In the genomic region with DNA sequence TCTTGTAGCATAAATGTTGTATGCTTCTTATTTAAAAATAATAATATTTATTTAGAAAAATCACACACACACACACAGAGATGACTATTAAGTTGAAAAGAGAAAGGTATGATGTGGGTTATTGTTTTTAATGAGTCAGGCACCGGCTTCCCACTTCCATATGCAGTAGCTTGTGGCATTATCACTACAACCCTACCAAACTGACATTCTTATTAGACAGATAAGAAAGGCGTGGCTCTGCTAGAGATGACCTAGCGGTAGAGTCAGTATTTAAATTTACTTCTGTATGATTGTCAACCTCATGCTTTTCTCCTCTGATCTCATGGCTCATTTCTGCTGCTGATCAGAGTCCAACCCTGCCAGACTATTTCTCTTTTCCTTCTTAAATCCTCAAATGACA, we compare ENCODE assay signal across 25 mouse cellular contexts.
DNase-seq lines count a peak whose midpoint lies in the region; ATAC-seq and TF ChIP-seq lines count a peak whose summit lies in the region.
"Had no signal": no experiment of that assay in that cellular context is flagged by ENCODE, and none has a peak within 500 bp of the region (broad histone marks: within the 10 kb centered on the region; RNA-seq: fewer than 3 reads in every experiment).

No protein-coding gene starts in this region.

- no peaks in the 10 kb centered on the region for H3K79me2 ChIP-seq in MEL (ENCODE audit: control insufficient read depth, insufficient read depth, low read length, poor library complexity)

- WGBS in liver, embryonic 13.5 days (ENCODE audit: insufficient replicate concordance), result 18% methylated on average over 3 of the region's 3 CpGs
- 68% methylated on average over 3 of the region's 3 CpGs for WGBS in liver, postnatal 0 days (ENCODE audit: insufficient replicate concordance)
- 69% methylated on average over 3 of the region's 3 CpGs for WGBS in heart, embryonic 11.5 days (ENCODE audit: insufficient replicate concordance)

- no peak for TF ChIP-seq RAD21 in MEL (IDR thresholded peaks at IDR 0.05; ENCODE audit: low read depth, low read length)

- no peak overlapping the region for H3K4me3 ChIP-seq in liver, embryonic 13.5 days (replicated peaks)
- H3K4me3 ChIP-seq in liver, postnatal 0 days (ENCODE audit: low read depth, low read length), result no peak overlapping the region
- H3K4me3 ChIP-seq in MEL (ENCODE audit: control insufficient read depth in 1 of 2, insufficient read depth in 1 of 2, low read depth in 2 of 2, low read length in 2 of 2), result no peak overlapping the region
- no peak overlapping the region for H3K4me3 ChIP-seq in heart, embryonic 11.5 days (ENCODE audit: low read depth, low read length)
- H3K4me3 ChIP-seq: embryonic facial prominence, embryonic 13.5 days; embryonic facial prominence, embryonic 15.5 days; erythroblast, embryonic 14.5 days; forebrain, embryonic 10.5 days; forebrain, embryonic 12.5 days had no signal

- H3K4me1 ChIP-seq in liver, embryonic 13.5 days (replicated peaks), result peaks cover 5% of the 10 kb centered on the region; the same call in 1 of the 2 replicates
- H3K4me1 ChIP-seq in liver, postnatal 0 days (ENCODE audit: insufficient read depth), result no peaks in the 10 kb centered on the region
- no peaks in the 10 kb centered on the region; a peak in 1 of 4 replicates for H3K4me1 ChIP-seq in MEL (ENCODE audit: control insufficient read depth in 1 of 2, insufficient read depth in 2 of 2, low read length in 2 of 2)
- H3K4me1 ChIP-seq in heart, embryonic 11.5 days (ENCODE audit: control insufficient read depth, insufficient read depth, low read length), result peaks cover 5% of the 10 kb centered on the region; the same call in 1 of the 2 replicates

- DNase-seq in liver, embryonic 13.5 days, result no peak
- DNase-seq in liver, postnatal 0 days, result no peak
- DNase-seq in MEL (ENCODE audit: low read depth, low spot score), result peak; percentile 3
- DNase-seq in c-Kit-positive CD71-positive TER-119-positive erythroid progenitor cells, embryonic 14.5 days (ENCODE audit: low spot score), result peak; percentile 1
- DNase-seq in gastrocnemius, postnatal 25 days, result no peak
- DNase-seq in layer of hippocampus, adult 11-12 months (ENCODE audit: low spot score), result no peak
- DNase-seq: adrenal gland, adult 2 months; adrenal gland, postnatal 10 days; adrenal gland, postnatal 25 days; cerebellum, adult 11-12 months; cerebellum, adult 2 months; cerebellum, adult 9-10 months; cerebellum, postnatal 10 days; cerebellum, postnatal 25 days; embryo, embryonic 11 days had no signal

- peak; percentile 67; the same call in 1 of the 2 replicates for ATAC-seq in liver, embryonic 13.5 days (ENCODE audit: low read depth)
- ATAC-seq in liver, postnatal 0 days, result no peak
- peak; percentile 84 for ATAC-seq in megakaryocyte progenitor cell, adult 5-6 weeks (replicated peaks; ENCODE audit: poor library complexity)
- no peak for ATAC-seq in heart, embryonic 11.5 days (replicated peaks; ENCODE audit: insufficient number of reproducible peaks, low FRiP score, low TSS enrichment)
- ATAC-seq: forebrain, embryonic 14.5 days; forebrain, embryonic 16.5 days; Patski had no signal

- H3K27ac ChIP-seq in liver, embryonic 13.5 days, result no peak overlapping the region
- H3K27ac ChIP-seq in liver, postnatal 0 days (ENCODE audit: low read depth), result no peak overlapping the region
- no peak overlapping the region for H3K27ac ChIP-seq in MEL (ENCODE audit: control insufficient read depth, low read depth, low read length)
- no peak overlapping the region for H3K27ac ChIP-seq in heart, embryonic 11.5 days (ENCODE audit: low read depth, low read length)
- H3K27ac ChIP-seq: embryonic facial prominence, embryonic 13.5 days; embryonic facial prominence, embryonic 15.5 days; forebrain, embryonic 10.5 days; forebrain, embryonic 12.5 days had no signal

- TF ChIP-seq EP300 in liver, postnatal 0 days (IDR thresholded peaks at IDR 0.05; ENCODE audit: low read depth), result no peak
- TF ChIP-seq EP300 in MEL (IDR thresholded peaks at IDR 0.05; ENCODE audit: low read depth in 1 of 2, low read length in 2 of 2), result no peak

- H3K36me3 ChIP-seq in liver, embryonic 13.5 days, result no peaks in the 10 kb centered on the region
- no peaks in the 10 kb centered on the region for H3K36me3 ChIP-seq in liver, postnatal 0 days (replicated peaks; ENCODE audit: insufficient read depth, low read length)
- no peaks in the 10 kb centered on the region for H3K36me3 ChIP-seq in MEL (ENCODE audit: control insufficient read depth in 1 of 2, insufficient read depth in 2 of 2, low read length in 2 of 2)
- no peaks in the 10 kb centered on the region for H3K36me3 ChIP-seq in heart, embryonic 11.5 days (ENCODE audit: control insufficient read depth, insufficient read depth, low read length)
- H3K36me3 ChIP-seq: embryonic facial prominence, embryonic 13.5 days; embryonic facial prominence, embryonic 15.5 days; forebrain, embryonic 10.5 days; forebrain, embryonic 12.5 days had no signal

- no peak for TF ChIP-seq POLR2A in MEL (IDR thresholded peaks at IDR 0.05; ENCODE audit: control insufficient read depth in 1 of 2, insufficient read depth in 1 of 2, low read depth in 1 of 2, low read length in 2 of 2, poor library complexity in 1 of 2)

- H3K27me3 ChIP-seq in liver, embryonic 13.5 days, result no peaks in the 10 kb centered on the region
- H3K27me3 ChIP-seq in liver, postnatal 0 days (ENCODE audit: insufficient read depth, low read length), result no peaks in the 10 kb centered on the region
- H3K27me3 ChIP-seq in MEL (ENCODE audit: control insufficient read depth in 1 of 2, insufficient read depth in 2 of 2, low read length in 2 of 2), result no peaks in the 10 kb centered on the region
- H3K27me3 ChIP-seq in heart, embryonic 11.5 days (ENCODE audit: control insufficient read depth, insufficient read depth, low read length), result no peaks in the 10 kb centered on the region
- H3K27me3 ChIP-seq: embryonic facial prominence, embryonic 15.5 days; forebrain, embryonic 12.5 days had no signal

- H3K9me3 ChIP-seq in liver, embryonic 13.5 days (replicated peaks), result no peaks in the 10 kb centered on the region
- H3K9me3 ChIP-seq in liver, postnatal 0 days (ENCODE audit: low read length), result no peaks in the 10 kb centered on the region
- H3K9me3 ChIP-seq in MEL (replicated peaks; ENCODE audit: insufficient read depth, low read length), result no peaks in the 10 kb centered on the region
- H3K9me3 ChIP-seq in heart, embryonic 11.5 days (replicated peaks; ENCODE audit: control insufficient read depth, low read length), result no peaks in the 10 kb centered on the region
- H3K9me3 ChIP-seq: embryonic facial prominence, embryonic 13.5 days; embryonic facial prominence, embryonic 15.5 days; forebrain, embryonic 10.5 days; forebrain, embryonic 12.5 days had no signal

- H3K9ac ChIP-seq in liver, embryonic 13.5 days, result no peak overlapping the region
- H3K9ac ChIP-seq in liver, postnatal 0 days (replicated peaks), result no peak overlapping the region
- H3K9ac ChIP-seq in MEL (ENCODE audit: control insufficient read depth, low read depth, low read length, poor library complexity, severe bottlenecking), result no peak overlapping the region
- H3K9ac ChIP-seq in heart, embryonic 11.5 days (ENCODE audit: low read depth, low read length), result no peak overlapping the region
- H3K9ac ChIP-seq: embryonic facial prominence, embryonic 13.5 days; embryonic facial prominence, embryonic 15.5 days; forebrain, embryonic 12.5 days had no signal

- H3K4me2 ChIP-seq in liver, embryonic 13.5 days, result no peak overlapping the region
- no peak overlapping the region for H3K4me2 ChIP-seq in liver, postnatal 0 days (ENCODE audit: low read depth, low read length)
- H3K4me2 ChIP-seq in heart, embryonic 11.5 days, result no peak overlapping the region
- H3K4me2 ChIP-seq: embryonic facial prominence, embryonic 13.5 days; embryonic facial prominence, embryonic 15.5 days; forebrain, embryonic 12.5 days had no signal

- TF ChIP-seq CTCF in liver, postnatal 0 days (IDR thresholded peaks at IDR 0.05; ENCODE audit: low read depth), result no peak
- TF ChIP-seq CTCF in MEL (IDR thresholded peaks at IDR 0.05 in 2 of 3, conservative IDR thresholded peaks at IDR 0.05 in 1 of 3; ENCODE audit: control insufficient read depth in 1 of 3, insufficient read depth in 1 of 3, low read depth in 2 of 3, low read length in 3 of 3, poor library complexity in 1 of 3, severe bottlenecking in 1 of 3), result no peak

TF ChIP-seq in MEL, 35 proteins besides CTCF, POLR2A, EP300 and RAD21:
- TF ChIP-seq ZNF384 (IDR thresholded peaks at IDR 0.05; ENCODE audit: low read depth, low read length) (no peak), MYC (IDR thresholded peaks at IDR 0.05; ENCODE audit: low read depth, low read length) (no peak), MYB (IDR thresholded peaks at IDR 0.05; ENCODE audit: low read depth, low read length) (no peak), MEF2A (IDR thresholded peaks at IDR 0.05; ENCODE audit: extremely low read depth, insufficient replicate concordance, low read depth, low read length, poor library complexity, severe bottlenecking) (no peak), MXI1 (IDR thresholded peaks at IDR 0.05; ENCODE audit: low read depth, low read length) (no peak), E2F4 (IDR thresholded peaks at IDR 0.05; ENCODE audit: borderline replicate concordance, low read depth, low read length) (no peak), CHD2 (IDR thresholded peaks at IDR 0.05; ENCODE audit: low read length) (no peak)

Comparison
In these comparisons a context has a peak if more than half of its experiments do, and no peak if none do; other contexts are left out.
1. ATAC-seq: peak in liver, embryonic 13.5 days (single experiment) and megakaryocyte progenitor cell, adult 5-6 weeks (single experiment); none in liver, postnatal 0 days (single experiment) and heart, embryonic 11.5 days (single experiment).
2. DNase-seq: peak in MEL (single experiment) and c-Kit-positive CD71-positive TER-119-positive erythroid progenitor cells, embryonic 14.5 days (single experiment); none in liver, embryonic 13.5 days (single experiment), liver, postnatal 0 days (single experiment), gastrocnemius, postnatal 25 days (single experiment) and layer of hippocampus, adult 11-12 months (single experiment).